Mouse (Mus musculus) left cerebral cortex, adult 8-10 months (tissue): ENCODE measurements at regions not wholly inside any gene's neighbourhood (a gene's known extent, or its start where the extent isn't known, plus 50 kb on each side); places are given as distances from the start of the nearest gene placed in this dataset.

ENCODE experiments used
- DNase-seq, 2 experiments: peaks; one replicate each; pipeline ENCODE4 v3.0.0; 2022; ENCODE audit warnings: low spot score in 2 of 2

GRCm38 (mm10) chr8:103138136-103138535 lies 352.7 kb upstream of the Cdh11 start:
- no peak for DNase-seq

- no peak for DNase-seq
Measured at GRCm38 (mm10) chr8:103144835-103145234, 359.4 kb upstream of the Cdh11 start.

GRCm38 (mm10) chr8:103148013-103148412 lies 362.6 kb upstream of the Cdh11 start:
- no peak for DNase-seq

- no peak for DNase-seq
Measured at GRCm38 (mm10) chr8:103148447-103148846, 363.0 kb upstream of the Cdh11 start.

GRCm38 (mm10) chr8:103166623-103167316 lies 381.3 kb upstream of the Cdh11 start:
- DNase-seq: no peak

- DNase-seq: no peak
Measured at GRCm38 (mm10) chr8:103173313-103173712, 387.9 kb upstream of the Cdh11 start.

GRCm38 (mm10) chr8:103173803-103174429 lies 388.5 kb upstream of the Cdh11 start:
- DNase-seq: no peak

- DNase-seq: no peak
Measured at GRCm38 (mm10) chr8:103180661-103181060, 395.2 kb upstream of the Cdh11 start.

- no peak for DNase-seq
Measured at GRCm38 (mm10) chr8:103188720-103189498, 403.5 kb upstream of the Cdh11 start.

GRCm38 (mm10) chr8:103198251-103198650 lies 412.8 kb upstream of the Cdh11 start:
- DNase-seq: no peak

- no peak for DNase-seq
Measured at GRCm38 (mm10) chr8:103199696-103200615, 414.5 kb upstream of the Cdh11 start.

- DNase-seq: no peak
Measured at GRCm38 (mm10) chr8:103203710-103204109, 418.3 kb upstream of the Cdh11 start.

GRCm38 (mm10) chr8:103214606-103215005 lies 429.2 kb upstream of the Cdh11 start:
- DNase-seq: no peak

GRCm38 (mm10) chr8:103230741-103231475 lies 445.5 kb upstream of the Cdh11 start:
- peak in 1 of 2 experiments; percentile 5 for DNase-seq

GRCm38 (mm10) chr8:103234374-103234773 lies 448.9 kb upstream of the Cdh11 start:
- DNase-seq: no peak

- DNase-seq: no peak
Measured at GRCm38 (mm10) chr8:103235614-103236013, 450.2 kb upstream of the Cdh11 start.

- DNase-seq: no peak
Measured at GRCm38 (mm10) chr8:103238456-103238970, 453.1 kb upstream of the Cdh11 start.

GRCm38 (mm10) chr8:103244169-103244568 lies 458.7 kb upstream of the Cdh11 start:
- DNase-seq: no peak

GRCm38 (mm10) chr8:103244658-103245057 lies 459.2 kb upstream of the Cdh11 start:
- no peak for DNase-seq

- DNase-seq: no peak
Measured at GRCm38 (mm10) chr8:103245864-103246263, 460.4 kb upstream of the Cdh11 start.
